Mouse (Mus musculus) forebrain, embryonic 11.5 days (tissue): ENCODE measurements around the gene Psme2b. TPM values are rescaled to one million over a fixed set of nuclear protein-coding genes. Genes with fewer than 3 reads are reported as not detected.
"Not testable (repeated sequence)": the region's sequence is repeated elsewhere in the genome, so short reads cannot be mapped to it uniquely, and the experiment has no call there.

Experiments
- ATAC-seq: fragments of 200-750 bp; cut with Nextera tagmentation; replicated peaks from 2 replicates; pipeline ENCODE4 v1.8.0; 2017; ENCODE audit warnings: moderate TSS enrichment; ENCODE audit not compliant: low FRiP score
- DNase-seq: peaks from one replicate; pipeline ENCODE4 v3.0.0-alpha.2; 2017; ENCODE audit warnings: low spot score
- H3K27ac ChIP-seq: fragments of 300-500 bp; sonication (generic); 2 replicates; pipeline ENCODE4 v1.5.1; 2014; ENCODE audit warnings: low read depth, low read length
- H3K27me3 ChIP-seq: fragments of 300-500 bp; sonication (generic); 2 replicates; pipeline ENCODE4 v1.6.1; 2014; ENCODE audit warnings: mild to moderate bottlenecking, low read length, mixed read lengths; ENCODE audit not compliant: control insufficient read depth, insufficient read depth
- H3K36me3 ChIP-seq: fragments of 300-500 bp; sonication (generic); 2 replicates; pipeline ENCODE4 v1.6.1; 2014; ENCODE audit warnings: mild to moderate bottlenecking, low read length, moderate library complexity, mixed read lengths; ENCODE audit not compliant: control insufficient read depth, insufficient read depth
- H3K4me1 ChIP-seq: fragments of 300-500 bp; sonication (generic); replicated peaks from 2 replicates; pipeline ENCODE4 v1.6.1; 2014; ENCODE audit warnings: low read length, mixed read lengths; ENCODE audit not compliant: control insufficient read depth, insufficient read depth
- H3K4me2 ChIP-seq: fragments of 300-500 bp; sonication (generic); 2 replicates; pipeline ENCODE4 v1.6.1; 2014; ENCODE audit warnings: low read depth, mild to moderate bottlenecking, low read length, moderate library complexity, mixed read lengths; ENCODE audit not compliant: severe bottlenecking
- H3K4me3 ChIP-seq: fragments of 300-500 bp; sonication (generic); 2 replicates; pipeline ENCODE4 v1.5.1; 2014; ENCODE audit warnings: low read depth, low read length
- H3K9ac ChIP-seq: fragments of 300-500 bp; sonication (generic); 2 replicates; pipeline ENCODE4 v1.6.1; 2014; ENCODE audit warnings: low read length
- H3K9me3 ChIP-seq: fragments of 300-500 bp; sonication (generic); 2 replicates; pipeline ENCODE4 v1.6.1; 2016; ENCODE audit warnings: low read length, mixed read lengths; ENCODE audit not compliant: control insufficient read depth
- WGBS: fragments of 180-500 bp; shearing (Covaris S2); extraction: QIAGEN DNeasy Blood & Tissue Kit; methylation state at CpG from one replicate; pipeline ENCODE4 v1.1.7; 2014; 5-methylcytosine and 5-hydroxymethylcytosine counted together
- polyA plus RNA-seq: library from polyadenylated mRNA; unstranded; fragments of >200 nt; fragmentation: Nextera tagmentation; extraction: Ambion mirVana; gene quantifications from 2 replicates; pipeline ENCODE4 v1.2.1, GENCODE M21; 2014

Gene Psme2b
- polyA plus RNA-seq, 1 experiment from 2014 or later: 1.9 TPM

- ATAC-seq: no peak
- H3K4me1 ChIP-seq: no peaks in the 10 kb centered on the region
- no peaks in the 10 kb centered on the region for H3K27me3 ChIP-seq
- no peak overlapping the region for H3K4me3 ChIP-seq
- WGBS: 95% methylated on average over 3 of the region's 3 CpGs
- DNase-seq: no peak
- no peak overlapping the region for H3K9ac ChIP-seq
- no peaks in the 10 kb centered on the region for H3K36me3 ChIP-seq
- no peak overlapping the region for H3K27ac ChIP-seq
- no peak overlapping the region for H3K4me2 ChIP-seq
- no peaks in the 10 kb centered on the region for H3K9me3 ChIP-seq
Measured at GRCm38 (mm10) chr11:48918380-48918779, 27.6 kb downstream of the Psme2b start.

- ATAC-seq: no peak
- DNase-seq: no peak
- WGBS: 98% methylated on average over 1 of the region's 1 CpGs
Measured at GRCm38 (mm10) chr11:48913611-48914010, 32.4 kb downstream of the Psme2b start.

GRCm38 (mm10) chr11:48908459-48908858, 37.5 kb downstream of the Psme2b start:
- no peak for DNase-seq
- WGBS: 65% methylated on average over 1 of the region's 1 CpGs
- Histone ChIP-seq H3K9me3 (no peaks in the 10 kb centered on the region), H3K27me3 (no peaks in the 10 kb centered on the region), H3K9ac (no peak overlapping the region), H3K36me3 (no peaks in the 10 kb centered on the region), H3K27ac (no peak overlapping the region), H3K4me3 (no peak overlapping the region), H3K4me2 (no peak overlapping the region), H3K4me1 (no peaks in the 10 kb centered on the region)
- no peak for ATAC-seq

More at GRCm38 (mm10) chr11:48913611-48914010, 32.4 kb downstream of the Psme2b start:
- no peaks in the 10 kb centered on the region for H3K4me1 ChIP-seq
- no peak overlapping the region for H3K27ac ChIP-seq
- no peaks in the 10 kb centered on the region for H3K9me3 ChIP-seq
- no peak overlapping the region for H3K4me3 ChIP-seq
- no peak overlapping the region for H3K4me2 ChIP-seq
- no peaks in the 10 kb centered on the region for H3K27me3 ChIP-seq
- H3K36me3 ChIP-seq: no peaks in the 10 kb centered on the region
- no peak overlapping the region for H3K9ac ChIP-seq

GRCm38 (mm10) chr11:48902021-48902420, 44.0 kb downstream of the Psme2b start, which contains the start of gene Gm5431:
TSS of gene Gm5431 (minus strand) at chr11:48902214.
- no peak for DNase-seq
- Histone ChIP-seq H3K4me2 (no peak within 1 kb of the TSS), H3K27me3 (no peaks in the 10 kb centered on the region), H3K4me3 (no peak within 1 kb of the TSS), H3K9me3 (no peaks in the 10 kb centered on the region), H3K4me1 (no peaks in the 10 kb centered on the region), H3K27ac (no peak within 1 kb of the TSS), H3K9ac (no peak within 1 kb of the TSS), H3K36me3 (no peaks in the 10 kb centered on the region)
- 72% methylated on average over 2 of the region's 2 CpGs for whole genome bisulfite sequencing
- ATAC-seq: no peak

GRCm38 (mm10) chr11:48901567-48901930, 44.4 kb downstream of the Psme2b start:
- H3K4me1 ChIP-seq, ATAC-seq: not testable (repeated sequence)
- WGBS: 84% methylated on average over 1 of the region's 1 CpGs

GRCm38 (mm10) chr11:48900654-48901566, 45.1 kb downstream of the Psme2b start:
- WGBS: 87% methylated on average over 6 of the region's 6 CpGs
- ATAC-seq, H3K4me3 ChIP-seq, H3K27ac ChIP-seq, H3K9ac ChIP-seq, H3K9me3 ChIP-seq, DNase-seq, H3K36me3 ChIP-seq, H3K4me1 ChIP-seq, H3K27me3 ChIP-seq, H3K4me2 ChIP-seq: not testable (repeated sequence)

More at GRCm38 (mm10) chr11:48901567-48901930, 44.4 kb downstream of the Psme2b start:
- H3K4me2 ChIP-seq, H3K36me3 ChIP-seq, H3K9ac ChIP-seq, H3K27ac ChIP-seq, H3K9me3 ChIP-seq, H3K4me3 ChIP-seq, DNase-seq, H3K27me3 ChIP-seq: not testable (repeated sequence)

GRCm38 (mm10) chr11:48898812-48899431, 47.1 kb downstream of the Psme2b start:
- no peak overlapping the region for H3K9ac ChIP-seq
- DNase-seq: no peak
- no peaks in the 10 kb centered on the region for H3K36me3 ChIP-seq
- H3K4me1 ChIP-seq: no peaks in the 10 kb centered on the region
- no peak overlapping the region for H3K27ac ChIP-seq
- H3K27me3 ChIP-seq: no peaks in the 10 kb centered on the region
- no peak overlapping the region for H3K4me3 ChIP-seq
- ATAC-seq: no peak
- no peak overlapping the region for H3K4me2 ChIP-seq
- no peaks in the 10 kb centered on the region for H3K9me3 ChIP-seq
- 78% methylated on average over 2 of the region's 2 CpGs for WGBS
